Comparison of ENCODE assay signal across 8 mouse cellular contexts in genomic region chrX:94235190-94235555, GRCm38 (mm10). TPM values are rescaled to one million over a fixed set of nuclear protein-coding genes. Genes with fewer than 3 reads are reported as not detected.
DNase-seq lines count a peak whose midpoint lies in the region; ATAC-seq and TF ChIP-seq lines count a peak whose summit lies in the region.

No protein-coding gene starts in this region.

- H3K27ac ChIP-seq in thymus, adult 2 months (ENCODE audit: control insufficient read depth, insufficient read depth, low read length): no peak overlapping the region
- H3K27ac ChIP-seq in forebrain, embryonic 12.5 days: peak overlapping the region; percentile 90
- peak overlapping the region; percentile 88 for H3K27ac ChIP-seq in midbrain, embryonic 14.5 days (replicated peaks; ENCODE audit: low read depth, low read length)

- no peak for ATAC-seq in erythroblast, adult 5-6 weeks (replicated peaks; ENCODE audit: low FRiP score, poor library complexity, severe bottlenecking)
- peak; percentile 40; the same call in 1 of the 2 replicates for ATAC-seq in forebrain, embryonic 12.5 days (ENCODE audit: low FRiP score)
- no peak for ATAC-seq in midbrain, embryonic 14.5 days (ENCODE audit: low FRiP score, low TSS enrichment)
- ATAC-seq in erythroid progenitor cell, adult 5-6 weeks (replicated peaks; ENCODE audit: low FRiP score, poor library complexity, severe bottlenecking): no peak

- H3K27me3 ChIP-seq in erythroblast, embryonic 14.5 days (ENCODE audit: control insufficient read depth): peaks cover 23% of the 10 kb centered on the region
- no peaks in the 10 kb centered on the region for H3K27me3 ChIP-seq in thymus, adult 2 months (ENCODE audit: control insufficient read depth, insufficient read depth, low read length)
- peaks cover 59% of the 10 kb centered on the region for H3K27me3 ChIP-seq in forebrain, embryonic 12.5 days
- peaks cover 40% of the 10 kb centered on the region for H3K27me3 ChIP-seq in midbrain, embryonic 14.5 days (ENCODE audit: control insufficient read depth, insufficient read depth, low read length)

- peak overlapping the region; percentile 62 for H3K9ac ChIP-seq in forebrain, embryonic 12.5 days
- H3K9ac ChIP-seq in midbrain, embryonic 14.5 days (replicated peaks; ENCODE audit: low read length): peak overlapping the region; percentile 58

- WGBS in thymus, adult 2 months: 0% methylated on average over 34 of the region's 35 CpGs
- WGBS in forebrain, embryonic 12.5 days: 13% methylated on average over 32 of the region's 35 CpGs
- WGBS in midbrain, embryonic 14.5 days: 17% methylated on average over 35 of the region's 35 CpGs

- no peak for TF ChIP-seq CTCF in thymus, adult 2 months (IDR thresholded peaks at IDR 0.05; ENCODE audit: borderline replicate concordance, control insufficient read depth, extremely low read depth, insufficient read depth, low read length, poor library complexity)

- H3K4me3 ChIP-seq in erythroblast, embryonic 14.5 days (replicated peaks): peak overlapping the region; percentile 92
- H3K4me3 ChIP-seq in thymus, adult 2 months (ENCODE audit: control insufficient read depth, insufficient read depth, low read length): peak overlapping the region; percentile 100
- peak overlapping the region; percentile 57 for H3K4me3 ChIP-seq in forebrain, embryonic 12.5 days (replicated peaks)
- H3K4me3 ChIP-seq in midbrain, embryonic 14.5 days (replicated peaks; ENCODE audit: low read depth, low read length): peak overlapping the region; percentile 53

- DNase-seq in thymus, adult 2 months: peak; percentile 15
- no peak for DNase-seq in thymus, postnatal 4 days
- DNase-seq in kidney, postnatal 25 days: peak; percentile 4 to 36
- no peak for DNase-seq in midbrain, embryonic 14.5 days

- 0 out of 2 replicates have a peak, but pooled peaks cover 2% of the 10 kb centered on the region for H3K9me3 ChIP-seq in erythroblast, embryonic 14.5 days (ENCODE audit: control insufficient read depth, low read length)
- H3K9me3 ChIP-seq in forebrain, embryonic 12.5 days: no peaks in the 10 kb centered on the region
- no peaks in the 10 kb centered on the region for H3K9me3 ChIP-seq in midbrain, embryonic 14.5 days (ENCODE audit: control insufficient read depth, low read length)

- H3K36me3 ChIP-seq in erythroblast, embryonic 14.5 days (ENCODE audit: control insufficient read depth): peaks cover 3% of the 10 kb centered on the region; the same call in 1 of the 2 replicates
- no peaks in the 10 kb centered on the region for H3K36me3 ChIP-seq in thymus, adult 2 months (ENCODE audit: control insufficient read depth, insufficient read depth, low read length)
- no peaks in the 10 kb centered on the region for H3K36me3 ChIP-seq in forebrain, embryonic 12.5 days (replicated peaks)
- H3K36me3 ChIP-seq in midbrain, embryonic 14.5 days (ENCODE audit: control insufficient read depth, insufficient read depth, low read length): no peaks in the 10 kb centered on the region

- peaks cover 12% of the 10 kb centered on the region for H3K4me1 ChIP-seq in erythroblast, embryonic 14.5 days (ENCODE audit: control insufficient read depth)
- no peaks in the 10 kb centered on the region for H3K4me1 ChIP-seq in thymus, adult 2 months (replicated peaks; ENCODE audit: control insufficient read depth, insufficient read depth, low read length)
- H3K4me1 ChIP-seq in forebrain, embryonic 12.5 days: no peaks in the 10 kb centered on the region
- no peaks in the 10 kb centered on the region for H3K4me1 ChIP-seq in midbrain, embryonic 14.5 days (ENCODE audit: control insufficient read depth, insufficient read depth, low read length)

- H3K4me2 ChIP-seq in forebrain, embryonic 12.5 days: peak overlapping the region; percentile 53
- peak overlapping the region; percentile 55 for H3K4me2 ChIP-seq in midbrain, embryonic 14.5 days (ENCODE audit: low read length)

- TF ChIP-seq POLR2A in thymus, adult 2 months (IDR thresholded peaks at IDR 0.05; ENCODE audit: control insufficient read depth, extremely low read depth, insufficient read depth, low read length, poor library complexity): no peak

RNA-seq across cellular contexts. Expression of gene Klhl15, which starts 0.8 kb away (rescaled TPM):
- 2.2 and 2.4 TPM in 2 replicates for polyA plus RNA-seq in erythroblast, embryonic 14.5 days (2012)
- 6.7 and 15.0 TPM in 2 replicates for total RNA-seq in erythroblast, adult 5-6 weeks (2015; ENCODE audit: low replicate concordance)
- 4.6 and 5.6 TPM in 2 replicates for total RNA-seq in erythroblast, adult 5-6 weeks (2017; ENCODE audit: low replicate concordance)
- polyA plus RNA-seq in thymus, adult 2 months (2012; rRNA removed): 19.2 and 22.2 TPM in 2 replicates
- polyA plus RNA-seq in forebrain, embryonic 12.5 days (2016; fragmentation: Nextera tagmentation; extraction: Ambion mirVana): 10.6 and 11.9 TPM in 2 replicates
- polyA plus RNA-seq in midbrain, embryonic 14.5 days (2014; fragmentation: Nextera tagmentation; extraction: Ambion mirVana): 14.9 and 15.1 TPM in 2 replicates
- 7.5 and 8.3 TPM in 2 replicates for total RNA-seq in erythroid progenitor cell, adult 5-6 weeks (2015; ENCODE audit: low replicate concordance)
- 6.8 and 9.6 TPM in 2 replicates for total RNA-seq in erythroid progenitor cell, adult 5-6 weeks (2017; ENCODE audit: low replicate concordance)

RNA-seq across cellular contexts. Expression of gene Eif2s3x, which starts 22.5 kb away (rescaled TPM):
- 1.5 and 1.8 TPM in 2 replicates for polyA plus RNA-seq in erythroblast, embryonic 14.5 days (2012)
- total RNA-seq in erythroblast, adult 5-6 weeks (2015; ENCODE audit: low replicate concordance): 50.3 and 58.3 TPM in 2 replicates
- total RNA-seq in erythroblast, adult 5-6 weeks (2017; ENCODE audit: low replicate concordance): 42.2 and 45.9 TPM in 2 replicates
- 68.9 and 83.3 TPM in 2 replicates for polyA plus RNA-seq in thymus, adult 2 months (2012; rRNA removed)
- polyA plus RNA-seq in forebrain, embryonic 12.5 days (2016; fragmentation: Nextera tagmentation; extraction: Ambion mirVana): 109 and 114 TPM in 2 replicates
- 101 and 104 TPM in 2 replicates for polyA plus RNA-seq in midbrain, embryonic 14.5 days (2014; fragmentation: Nextera tagmentation; extraction: Ambion mirVana)
- 72.4 and 106 TPM in 2 replicates for total RNA-seq in erythroid progenitor cell, adult 5-6 weeks (2015; ENCODE audit: low replicate concordance)
- total RNA-seq in erythroid progenitor cell, adult 5-6 weeks (2017; ENCODE audit: low replicate concordance): 46.4 and 60.6 TPM in 2 replicates

Comparison
In these comparisons a context has a peak if more than half of its experiments do, and no peak if none do; other contexts are left out.
1. DNase-seq: peak in thymus, adult 2 months (single experiment) and kidney, postnatal 25 days (2 of 2); none in thymus, postnatal 4 days (single experiment) and midbrain, embryonic 14.5 days (single experiment).
2. RNA of gene Eif2s3x, which starts 22.5 kb away (polyA plus RNA-seq): 109 to 114 TPM in forebrain, embryonic 12.5 days, 101 to 104 TPM in midbrain, embryonic 14.5 days and 68.9 to 83.3 TPM in thymus, adult 2 months; 1.5 to 1.8 TPM in erythroblast, embryonic 14.5 days; every median in the first group is over 10 times any median in the second.
3. Peak in every context shown above with its lines, with median percentiles within 50 percentile points of each other: H3K4me3 ChIP-seq.